In the genomic region with DNA sequence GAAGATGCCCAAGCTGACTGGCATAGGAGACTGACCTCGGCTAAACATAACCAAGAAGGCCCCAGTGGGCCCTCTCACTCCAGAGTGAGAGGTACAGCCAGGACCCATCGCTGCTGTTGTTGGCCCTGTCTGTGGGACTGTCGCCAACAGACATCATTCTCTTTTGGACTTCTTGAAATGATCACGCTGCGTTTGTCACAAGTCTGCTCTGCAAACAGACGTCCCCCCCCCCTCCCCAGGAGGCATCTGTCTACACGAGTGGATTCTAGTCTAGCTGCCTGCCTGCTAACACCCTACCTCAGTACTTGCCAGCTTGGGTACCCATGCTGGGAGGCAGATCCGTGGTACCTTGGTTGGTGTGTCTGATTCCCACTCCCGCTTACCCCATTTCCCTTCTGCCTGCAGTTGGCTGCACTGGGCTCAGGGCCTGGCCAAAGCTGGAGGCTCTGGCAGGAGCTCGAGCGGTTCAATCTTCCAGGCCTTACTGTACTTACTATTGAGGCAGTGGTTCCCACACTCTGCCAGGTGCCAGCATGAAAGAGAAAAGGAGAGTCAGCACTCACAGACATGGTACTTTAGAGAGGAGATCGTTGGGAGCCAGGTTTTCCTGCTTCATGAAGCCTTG, we compare ENCODE assay signal across 15 mouse cellular contexts.
DNase-seq lines count a peak whose midpoint lies in the region; ATAC-seq lines count a peak whose summit lies in the region.
"Had no signal": no experiment of that assay in that cellular context is flagged by ENCODE, and none has a peak within 500 bp of the region (broad histone marks: within the 10 kb centered on the region; RNA-seq: fewer than 3 reads in every experiment).

No protein-coding gene starts in this region.

- DNase-seq in heart, adult 11 months = peak; percentile 96
- DNase-seq in heart, adult 8-10 months (ENCODE audit: low spot score) = no peak
- peak; percentile 26 for DNase-seq in midbrain, embryonic 11.5 days (ENCODE audit: low spot score, missing footprints)
- DNase-seq in urinary bladder, postnatal 14 days (ENCODE audit: low spot score) = no peak
- DNase-seq in spleen, postnatal 14 days (ENCODE audit: low spot score in 2 of 2) = no peak
- DNase-seq: adrenal gland, adult 2 months; liver, embryonic 13.5 days; thymus, postnatal 4 days had no signal

- no peaks in the 10 kb centered on the region; the same call in 1 of the 2 replicates for H3K27me3 ChIP-seq in midbrain, embryonic 11.5 days (ENCODE audit: control insufficient read depth, insufficient read depth, low read length)
- no peaks in the 10 kb centered on the region; the same call in 1 of the 2 replicates for H3K27me3 ChIP-seq in midbrain, embryonic 15.5 days (replicated peaks)
- H3K27me3 ChIP-seq in heart, embryonic 13.5 days (replicated peaks) = peaks cover 9% of the 10 kb centered on the region; the same call in 1 of the 2 replicates
- H3K27me3 ChIP-seq: embryonic facial prominence, embryonic 15.5 days; kidney, embryonic 15.5 days had no signal

- WGBS in midbrain, embryonic 11.5 days = 87% methylated on average over 12 of the region's 12 CpGs
- WGBS in midbrain, embryonic 15.5 days = 77% methylated on average over 12 of the region's 12 CpGs
- 53% methylated on average over 12 of the region's 12 CpGs for WGBS in heart, embryonic 13.5 days

- H3K4me1 ChIP-seq in midbrain, embryonic 11.5 days (ENCODE audit: control insufficient read depth, insufficient read depth, low read length) = no peaks in the 10 kb centered on the region
- H3K4me1 ChIP-seq in midbrain, embryonic 15.5 days = no peaks in the 10 kb centered on the region
- peaks cover 42% of the 10 kb centered on the region for H3K4me1 ChIP-seq in heart, embryonic 13.5 days
- H3K4me1 ChIP-seq: liver, embryonic 13.5 days; midbrain, embryonic 12.5 days had no signal

- H3K9me3 ChIP-seq in midbrain, embryonic 11.5 days (ENCODE audit: control insufficient read depth, low read length) = no peaks in the 10 kb centered on the region
- no peaks in the 10 kb centered on the region for H3K9me3 ChIP-seq in midbrain, embryonic 15.5 days
- H3K9me3 ChIP-seq in heart, embryonic 13.5 days = no peaks in the 10 kb centered on the region
- H3K9me3 ChIP-seq: embryonic facial prominence, embryonic 15.5 days; kidney, embryonic 15.5 days; liver, embryonic 13.5 days; midbrain, embryonic 12.5 days had no signal

- no peaks in the 10 kb centered on the region for H3K36me3 ChIP-seq in midbrain, embryonic 11.5 days (ENCODE audit: control insufficient read depth, insufficient read depth, low read length)
- no peaks in the 10 kb centered on the region for H3K36me3 ChIP-seq in midbrain, embryonic 15.5 days (replicated peaks)
- H3K36me3 ChIP-seq in heart, embryonic 13.5 days = 0 out of 2 replicates have a peak, but pooled peaks cover under 1% of the 10 kb centered on the region
- H3K36me3 ChIP-seq: embryonic facial prominence, embryonic 15.5 days; kidney, embryonic 15.5 days; liver, embryonic 13.5 days; midbrain, embryonic 12.5 days had no signal

- H3K4me2 ChIP-seq in midbrain, embryonic 11.5 days = no peak overlapping the region
- no peak overlapping the region for H3K4me2 ChIP-seq in midbrain, embryonic 15.5 days
- peak overlapping the region; percentile 63 for H3K4me2 ChIP-seq in heart, embryonic 13.5 days
- H3K4me2 ChIP-seq: embryonic facial prominence, embryonic 15.5 days; hindbrain, embryonic 14.5 days; kidney, embryonic 15.5 days; liver, embryonic 13.5 days; midbrain, embryonic 12.5 days had no signal

- no peak overlapping the region for H3K27ac ChIP-seq in midbrain, embryonic 11.5 days (ENCODE audit: low read depth, low read length)
- H3K27ac ChIP-seq in midbrain, embryonic 15.5 days = no peak overlapping the region
- peak overlapping the region; percentile 93 for H3K27ac ChIP-seq in heart, embryonic 13.5 days (replicated peaks)
- H3K27ac ChIP-seq: embryonic facial prominence, embryonic 15.5 days; hindbrain, embryonic 14.5 days; kidney, embryonic 15.5 days; layer of hippocampus, adult 2 months; liver, embryonic 13.5 days; midbrain, embryonic 12.5 days had no signal

- no peak for ATAC-seq in midbrain, embryonic 11.5 days (ENCODE audit: low FRiP score)
- no peak for ATAC-seq in midbrain, embryonic 15.5 days (replicated peaks)
- ATAC-seq in heart, embryonic 13.5 days (ENCODE audit: extremely low read depth, insufficient number of reproducible peaks, low FRiP score, low TSS enrichment) = no peak

- H3K9ac ChIP-seq in midbrain, embryonic 11.5 days (ENCODE audit: low read length) = no peak overlapping the region
- no peak overlapping the region for H3K9ac ChIP-seq in midbrain, embryonic 15.5 days
- peak overlapping the region; percentile 74 for H3K9ac ChIP-seq in heart, embryonic 13.5 days
- H3K9ac ChIP-seq: embryonic facial prominence, embryonic 15.5 days; hindbrain, embryonic 14.5 days; kidney, embryonic 15.5 days; liver, embryonic 13.5 days; midbrain, embryonic 12.5 days had no signal

- no peak overlapping the region for H3K4me3 ChIP-seq in midbrain, embryonic 11.5 days (ENCODE audit: low read depth, low read length)
- H3K4me3 ChIP-seq in midbrain, embryonic 15.5 days = no peak overlapping the region
- H3K4me3 ChIP-seq in heart, embryonic 13.5 days = peak overlapping the region; percentile 37
- H3K4me3 ChIP-seq: embryonic facial prominence, embryonic 15.5 days; kidney, embryonic 15.5 days; layer of hippocampus, adult 2 months; liver, embryonic 13.5 days; midbrain, embryonic 12.5 days had no signal

Comparison
In these comparisons a context has a peak if more than half of its experiments do, and no peak if none do; other contexts are left out.
1. DNase-seq: peak in heart, adult 11 months (single experiment) and midbrain, embryonic 11.5 days (single experiment); none in heart, adult 8-10 months (single experiment), urinary bladder, postnatal 14 days (single experiment) and spleen, postnatal 14 days (0 of 2).